Mouse (Mus musculus): ENCODE measurements around the gene Rs1.
"Not testable (repeated sequence)": the region's sequence is repeated elsewhere in the genome, so short reads cannot be mapped to it uniquely, and the experiment has no call there.

The Rs1 gene

GRCm38 (mm10) chrX:160767713-160768112, at the start of gene Rs1:
TSS of gene Rs1 (plus strand) at chrX:160768013.
- in situ Hi-C loops (cut with MboI): no loop called here

GRCm38 (mm10) chrX:160735650-160736049, 32.2 kb upstream of the Rs1 start, which contains the start of gene Ppef1:
TSS of gene Ppef1 (minus strand) at chrX:160735765.
- in situ Hi-C loops (cut with MboI): no loop called here

- in situ Hi-C loops (cut with MboI): no loop called here
These were observed 22.4 kb upstream of the Rs1 start for GRCm38 (mm10) chrX:160745399-160745798.

GRCm38 (mm10) chrX:160748653-160749052, 19.2 kb upstream of the Rs1 start:
- in situ Hi-C loops (cut with MboI): no loop called here

GRCm38 (mm10) chrX:160750808-160751207, 17.0 kb upstream of the Rs1 start:
- in situ Hi-C loops (cut with MboI): no loop called here

- in situ Hi-C loops (cut with MboI): no loop called here
These were observed 2.2 kb upstream of the Rs1 start for GRCm38 (mm10) chrX:160765389-160766232.

- in situ Hi-C loops (cut with MboI): no loop called here
These were observed 1.6 kb upstream of the Rs1 start for GRCm38 (mm10) chrX:160766233-160766616.

- in situ Hi-C loops (cut with MboI): not testable (repeated sequence)
These were observed 1.8 kb downstream of the Rs1 start for GRCm38 (mm10) chrX:160769622-160770021.

GRCm38 (mm10) chrX:160773033-160773432, 5.2 kb downstream of the Rs1 start:
- in situ Hi-C loops (cut with MboI): no loop called here

- in situ Hi-C loops (cut with MboI): no loop called here
These were observed 14.5 kb downstream of the Rs1 start for GRCm38 (mm10) chrX:160782276-160782675.

- in situ Hi-C loops (cut with MboI): no loop called here
These were observed 27.1 kb downstream of the Rs1 start for GRCm38 (mm10) chrX:160794920-160795319.

GRCm38 (mm10) chrX:160804409-160805150, 36.8 kb downstream of the Rs1 start:
- in situ Hi-C loops (cut with MboI): no loop called here

GRCm38 (mm10) chrX:160808226-160808625, 40.4 kb downstream of the Rs1 start:
- in situ Hi-C loops (cut with MboI): no loop called here

Data from mature B cell (primary cell).